Mouse (Mus musculus): ENCODE results near the gene Nadsyn1.

Gene Nadsyn1

GRCm38 (mm10) chr7:143822375-143823265 is at the start of gene Nadsyn1, which contains the start of gene Dhcr7:
TSS of gene Nadsyn1 (minus strand) at chr7:143822849.
TSS of gene Dhcr7 (plus strand) at chr7:143823145.
- peak; percentile 99 for DNase-seq (ENCODE audit: low read depth)

- peak; percentile 7 for DNase-seq (ENCODE audit: low read depth)
These were observed 46.2 kb upstream of the Nadsyn1 start for GRCm38 (mm10) chr7:143868874-143869273.

GRCm38 (mm10) chr7:143866538-143866937 is 43.9 kb upstream of the Nadsyn1 start, which contains the start of gene Gm498:
TSS of gene Gm498 (plus strand) at chr7:143866838.
- DNase-seq (ENCODE audit: low read depth) = no peak

GRCm38 (mm10) chr7:143848768-143849482 is 26.3 kb upstream of the Nadsyn1 start:
- DNase-seq (ENCODE audit: low read depth) = no peak

- DNase-seq (ENCODE audit: low read depth) = no peak
These were observed 25.6 kb upstream of the Nadsyn1 start for GRCm38 (mm10) chr7:143848127-143848767.

GRCm38 (mm10) chr7:143841301-143841700 is 18.7 kb upstream of the Nadsyn1 start:
- no peak for DNase-seq (ENCODE audit: low read depth)

- DNase-seq (ENCODE audit: low read depth) = no peak
These were observed 17.5 kb upstream of the Nadsyn1 start for GRCm38 (mm10) chr7:143840121-143840520.

- no peak for DNase-seq (ENCODE audit: low read depth)
These were observed 15.2 kb upstream of the Nadsyn1 start for GRCm38 (mm10) chr7:143837705-143838358.

- no peak for DNase-seq (ENCODE audit: low read depth)
These were observed 12.3 kb upstream of the Nadsyn1 start for GRCm38 (mm10) chr7:143834972-143835371.

GRCm38 (mm10) chr7:143834316-143834715 is 11.7 kb upstream of the Nadsyn1 start:
- no peak for DNase-seq (ENCODE audit: low read depth)

GRCm38 (mm10) chr7:143833581-143834190 is 11.0 kb upstream of the Nadsyn1 start:
- DNase-seq (ENCODE audit: low read depth) = no peak

- DNase-seq (ENCODE audit: low read depth) = no peak
These were observed 10.0 kb upstream of the Nadsyn1 start for GRCm38 (mm10) chr7:143832611-143833010.

GRCm38 (mm10) chr7:143832196-143832595 is 9.5 kb upstream of the Nadsyn1 start:
- peak; percentile 60 for DNase-seq (ENCODE audit: low read depth)

- DNase-seq (ENCODE audit: low read depth) = no peak
These were observed 7.8 kb upstream of the Nadsyn1 start for GRCm38 (mm10) chr7:143830399-143830798.

GRCm38 (mm10) chr7:143829504-143830331 is 7.1 kb upstream of the Nadsyn1 start:
- DNase-seq (ENCODE audit: low read depth) = peak; percentile 99

- peak; percentile 51 for DNase-seq (ENCODE audit: low read depth)
These were observed 4.3 kb upstream of the Nadsyn1 start for GRCm38 (mm10) chr7:143826985-143827384.

GRCm38 (mm10) chr7:143823266-143823605 is 587 bp upstream of the Nadsyn1 start:
- no peak for DNase-seq (ENCODE audit: low read depth)

- no peak for DNase-seq (ENCODE audit: low read depth)
These were observed 1.4 kb downstream of the Nadsyn1 start for GRCm38 (mm10) chr7:143821241-143821640.

GRCm38 (mm10) chr7:143819201-143819600 is 3.4 kb downstream of the Nadsyn1 start:
- no peak for DNase-seq (ENCODE audit: low read depth)

GRCm38 (mm10) chr7:143808909-143809308 is 13.7 kb downstream of the Nadsyn1 start:
- DNase-seq (ENCODE audit: low read depth) = peak; percentile 55

GRCm38 (mm10) chr7:143805199-143805624 is 17.4 kb downstream of the Nadsyn1 start:
- DNase-seq (ENCODE audit: low read depth) = no peak
